Mouse (Mus musculus): ENCODE measurements around the gene Ntmt1.

The Ntmt1 gene

GRCm38 (mm10) chr2:30807648-30808295 lies at the start of gene Ntmt1:
Gene Ntmt1, plus strand, starts transcription at chr2:30807826.
- peak; percentile 99 for DNase-seq (ENCODE audit: low read depth)

GRCm38 (mm10) chr2:30758341-30759087 lies 49.1 kb upstream of the Ntmt1 start:
- DNase-seq (ENCODE audit: low read depth), result no peak

- DNase-seq (ENCODE audit: low read depth), result no peak
Measured at GRCm38 (mm10) chr2:30759088-30759374, 48.6 kb upstream of the Ntmt1 start.

GRCm38 (mm10) chr2:30759442-30759841 lies 48.2 kb upstream of the Ntmt1 start:
- DNase-seq (ENCODE audit: low read depth), result no peak

GRCm38 (mm10) chr2:30759858-30760547 lies 47.6 kb upstream of the Ntmt1 start:
- DNase-seq (ENCODE audit: low read depth), result no peak

- DNase-seq (ENCODE audit: low read depth), result no peak
Measured at GRCm38 (mm10) chr2:30760706-30761105, 46.9 kb upstream of the Ntmt1 start.

- DNase-seq (ENCODE audit: low read depth), result no peak
Measured at GRCm38 (mm10) chr2:30766446-30766845, 41.2 kb upstream of the Ntmt1 start.

- no peak for DNase-seq (ENCODE audit: low read depth)
Measured at GRCm38 (mm10) chr2:30767626-30768240, 39.9 kb upstream of the Ntmt1 start.

- DNase-seq (ENCODE audit: low read depth), result no peak
Measured at GRCm38 (mm10) chr2:30768529-30768928, 39.1 kb upstream of the Ntmt1 start.

GRCm38 (mm10) chr2:30769187-30769586 lies 38.4 kb upstream of the Ntmt1 start:
- no peak for DNase-seq (ENCODE audit: low read depth)

- no peak for DNase-seq (ENCODE audit: low read depth)
Measured at GRCm38 (mm10) chr2:30771368-30771805, 36.2 kb upstream of the Ntmt1 start.

- peak; percentile 87 for DNase-seq (ENCODE audit: low read depth)
Measured at GRCm38 (mm10) chr2:30771806-30772460, 35.7 kb upstream of the Ntmt1 start.

- DNase-seq (ENCODE audit: low read depth), result peak; percentile 62
Measured at GRCm38 (mm10) chr2:30772581-30773312, 34.9 kb upstream of the Ntmt1 start.

- DNase-seq (ENCODE audit: low read depth), result no peak
Measured at GRCm38 (mm10) chr2:30773313-30774005, 34.2 kb upstream of the Ntmt1 start.

GRCm38 (mm10) chr2:30775955-30776354 lies 31.7 kb upstream of the Ntmt1 start:
- DNase-seq (ENCODE audit: low read depth), result no peak

GRCm38 (mm10) chr2:30777266-30777665 lies 30.4 kb upstream of the Ntmt1 start:
- no peak for DNase-seq (ENCODE audit: low read depth)

GRCm38 (mm10) chr2:30778235-30778634 lies 29.4 kb upstream of the Ntmt1 start:
- no peak for DNase-seq (ENCODE audit: low read depth)

GRCm38 (mm10) chr2:30779241-30779640 lies 28.4 kb upstream of the Ntmt1 start:
- DNase-seq (ENCODE audit: low read depth), result no peak

- no peak for DNase-seq (ENCODE audit: low read depth)
Measured at GRCm38 (mm10) chr2:30782312-30783290, 25.0 kb upstream of the Ntmt1 start.

- peak; percentile 53 for DNase-seq (ENCODE audit: low read depth)
Measured at GRCm38 (mm10) chr2:30783346-30783745, 24.3 kb upstream of the Ntmt1 start.

All from c-Kit-positive CD71-positive TER-119-negative erythroid progenitor cells, embryonic 14.5 days (primary cell).